Mouse (Mus musculus): Measurements from ENCODE around the gene Xrcc6.

GRCm38 (mm10) chr15:81954716-81955115 lies 32.9 kb upstream of the Xrcc6 start:
- TF ChIP-seq CTCF (IDR thresholded peaks at IDR 0.05; ENCODE audit: low read depth): no peak
- TF ChIP-seq EP300 (IDR thresholded peaks at IDR 0.05; ENCODE audit: low read depth): no peak

Data from liver, embryonic 14.5 days (tissue).